Mouse (Mus musculus): ENCODE measurements around the gene Ermp1. TPM values are rescaled to one million over a fixed set of nuclear protein-coding genes. Genes with fewer than 3 reads are reported as not detected.

Ermp1 gene
- polyA plus RNA-seq, 1 experiment = 11.7 TPM

- no peak overlapping the region for H3K27ac ChIP-seq (ENCODE audit: insufficient read depth, low read depth, low read length)
- no peaks in the 10 kb centered on the region; the same call in 1 of the 2 replicates for H3K4me1 ChIP-seq (ENCODE audit: control insufficient read depth, insufficient read depth, low read length)
- TF ChIP-seq CTCF (IDR thresholded peaks at IDR 0.05; ENCODE audit: low read depth, low read length) (no peak), POLR2A (IDR thresholded peaks at IDR 0.05; ENCODE audit: borderline replicate concordance, low read depth, low read length) (no peak)
- H3K4me3 ChIP-seq (ENCODE audit: insufficient read depth, low read length) = no peak overlapping the region
Measured at GRCm38 (mm10) chr19:29663780-29664179, 15.6 kb upstream of the Ermp1 start.

DNA sequence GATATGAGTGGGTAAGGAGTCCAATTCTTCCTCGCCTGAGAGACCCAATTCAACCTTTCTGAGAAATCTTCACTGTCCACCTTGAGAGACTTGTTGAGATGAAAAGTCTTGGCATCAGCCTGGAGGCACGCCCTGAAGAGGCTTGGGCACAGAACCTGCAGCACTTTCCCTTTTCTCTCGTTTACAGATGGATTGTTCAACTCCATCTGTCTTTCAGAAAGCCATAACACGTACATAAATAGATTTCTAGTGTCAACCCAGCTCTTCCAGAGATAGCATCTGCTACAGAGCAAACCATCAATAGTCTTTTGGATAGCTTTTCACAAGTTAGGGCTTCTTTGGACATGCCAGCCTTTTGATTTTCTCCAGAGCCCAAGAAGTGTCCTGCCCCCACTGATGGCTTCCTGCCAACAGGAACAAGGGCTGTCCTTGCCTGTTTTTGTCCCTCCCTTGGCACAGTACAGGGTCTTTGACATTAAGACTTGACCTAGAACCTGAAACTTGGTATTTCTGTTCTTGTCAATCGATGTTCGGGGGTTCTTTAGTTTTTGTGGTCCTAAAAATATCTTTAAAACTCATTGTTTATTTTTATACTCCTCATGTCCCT, 13.9 kb upstream of the Ermp1 start:
- H3K4me3 ChIP-seq (ENCODE audit: insufficient read depth, low read length) = no peak overlapping the region
- no peak for TF ChIP-seq POLR2A (IDR thresholded peaks at IDR 0.05; ENCODE audit: borderline replicate concordance, low read depth, low read length)
- no peak for TF ChIP-seq CTCF (IDR thresholded peaks at IDR 0.05; ENCODE audit: low read depth, low read length)
- no peak overlapping the region for H3K27ac ChIP-seq (ENCODE audit: insufficient read depth, low read depth, low read length)
- no peaks in the 10 kb centered on the region; the same call in 1 of the 2 replicates for H3K4me1 ChIP-seq (ENCODE audit: control insufficient read depth, insufficient read depth, low read length)

DNA sequence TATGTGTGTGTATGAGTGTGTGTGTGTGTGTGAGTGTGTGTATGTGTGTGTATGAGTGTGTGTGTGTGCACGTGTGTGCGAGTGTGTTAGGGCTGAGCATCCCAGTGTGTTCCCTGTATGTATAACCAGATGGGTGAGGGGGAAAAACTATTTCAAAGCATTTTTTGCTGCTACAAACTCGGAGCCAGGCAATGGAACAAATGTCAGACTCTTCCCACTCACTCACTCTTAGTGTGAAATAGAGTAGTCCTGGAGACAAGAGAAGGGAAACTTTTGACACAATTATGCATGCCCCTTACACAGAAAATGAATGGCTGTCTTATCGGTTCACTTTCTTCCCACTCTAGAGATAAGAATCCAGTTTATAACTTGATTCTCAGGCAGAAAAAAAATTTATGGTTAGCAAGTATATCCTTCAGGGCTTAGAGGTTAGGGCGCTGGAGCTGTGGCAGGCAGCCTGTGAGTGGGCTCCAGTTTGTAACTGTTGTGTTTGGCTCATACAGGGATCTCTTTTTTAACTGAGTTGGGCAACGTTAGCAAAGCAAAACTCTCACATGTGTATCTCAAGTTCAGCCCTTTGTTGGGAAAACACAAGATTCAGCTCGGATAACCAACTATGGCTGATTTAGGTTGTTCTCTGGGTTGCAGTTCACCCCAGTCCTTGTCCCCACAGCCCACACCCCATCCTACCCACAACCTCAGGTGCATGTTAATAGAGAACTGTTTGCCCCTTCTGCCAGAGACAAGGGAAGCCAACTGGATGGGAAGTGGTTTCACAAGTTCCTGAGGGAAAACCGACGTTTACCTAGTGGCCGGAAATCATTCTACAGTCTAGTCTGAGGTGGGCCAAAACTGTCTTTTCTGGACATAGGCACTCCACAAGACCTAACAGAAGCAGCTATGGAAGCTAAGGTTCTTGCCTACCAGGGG, 12.9 kb upstream of the Ermp1 start:
- TF ChIP-seq POLR2A (IDR thresholded peaks at IDR 0.05; ENCODE audit: borderline replicate concordance, low read depth, low read length) = no peak
- TF ChIP-seq CTCF (IDR thresholded peaks at IDR 0.05; ENCODE audit: low read depth, low read length) = no peak
- no peak overlapping the region for H3K4me3 ChIP-seq (ENCODE audit: insufficient read depth, low read length)
- no peaks in the 10 kb centered on the region for H3K4me1 ChIP-seq (ENCODE audit: control insufficient read depth, insufficient read depth, low read length)
- H3K27ac ChIP-seq (ENCODE audit: insufficient read depth, low read depth, low read length) = no peak overlapping the region

DNA sequence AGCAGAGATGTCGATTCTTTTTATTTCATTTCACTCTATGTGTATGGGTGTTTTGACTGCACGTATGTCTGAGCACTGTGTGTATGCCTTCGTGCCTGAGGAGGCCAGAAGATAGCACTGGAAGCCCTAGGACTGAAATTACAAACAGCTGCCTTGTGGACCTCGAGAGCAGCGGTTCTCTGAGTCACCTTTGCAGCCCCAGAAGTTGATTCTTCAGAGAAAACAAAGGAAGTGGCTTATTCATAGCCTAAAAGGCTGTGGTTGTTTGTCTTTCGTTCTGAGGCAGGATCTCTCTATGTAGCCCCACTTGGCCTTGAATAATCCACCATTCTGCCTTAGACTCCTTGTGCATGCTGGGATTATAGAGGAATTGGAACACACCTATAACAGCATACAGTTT, 11.5 kb upstream of the Ermp1 start:
- H3K4me1 ChIP-seq (ENCODE audit: control insufficient read depth, insufficient read depth, low read length) = no peaks in the 10 kb centered on the region
- H3K27ac ChIP-seq (ENCODE audit: insufficient read depth, low read depth, low read length) = no peak overlapping the region
- TF ChIP-seq CTCF (IDR thresholded peaks at IDR 0.05; ENCODE audit: low read depth, low read length) (no peak), POLR2A (IDR thresholded peaks at IDR 0.05; ENCODE audit: borderline replicate concordance, low read depth, low read length) (no peak)
- no peak overlapping the region for H3K4me3 ChIP-seq (ENCODE audit: insufficient read depth, low read length)

GRCm38 (mm10) chr19:29658836-29659235, 10.6 kb upstream of the Ermp1 start:
- no peak for TF ChIP-seq CTCF (IDR thresholded peaks at IDR 0.05; ENCODE audit: low read depth, low read length)
- TF ChIP-seq POLR2A (IDR thresholded peaks at IDR 0.05; ENCODE audit: borderline replicate concordance, low read depth, low read length) = no peak
- no peaks in the 10 kb centered on the region for H3K4me1 ChIP-seq (ENCODE audit: control insufficient read depth, insufficient read depth, low read length)
- H3K4me3 ChIP-seq (ENCODE audit: insufficient read depth, low read length) = no peak overlapping the region
- H3K27ac ChIP-seq (ENCODE audit: insufficient read depth, low read depth, low read length) = no peak overlapping the region

GRCm38 (mm10) chr19:29657558-29657957, 9.3 kb upstream of the Ermp1 start:
- Histone ChIP-seq H3K4me3 (ENCODE audit: insufficient read depth, low read length) (no peak overlapping the region), H3K4me1 (ENCODE audit: control insufficient read depth, insufficient read depth, low read length) (no peaks in the 10 kb centered on the region), H3K27ac (ENCODE audit: insufficient read depth, low read depth, low read length) (no peak overlapping the region)
- no peak for TF ChIP-seq CTCF (IDR thresholded peaks at IDR 0.05; ENCODE audit: low read depth, low read length)

GRCm38 (mm10) chr19:29657033-29657432, 8.8 kb upstream of the Ermp1 start:
- H3K4me1 ChIP-seq (ENCODE audit: control insufficient read depth, insufficient read depth, low read length) = no peaks in the 10 kb centered on the region
- TF ChIP-seq CTCF (IDR thresholded peaks at IDR 0.05; ENCODE audit: low read depth, low read length) = no peak
- TF ChIP-seq POLR2A (IDR thresholded peaks at IDR 0.05; ENCODE audit: borderline replicate concordance, low read depth, low read length) = no peak
- H3K27ac ChIP-seq (ENCODE audit: insufficient read depth, low read depth, low read length) = no peak overlapping the region
- H3K4me3 ChIP-seq (ENCODE audit: insufficient read depth, low read length) = no peak overlapping the region

DNA sequence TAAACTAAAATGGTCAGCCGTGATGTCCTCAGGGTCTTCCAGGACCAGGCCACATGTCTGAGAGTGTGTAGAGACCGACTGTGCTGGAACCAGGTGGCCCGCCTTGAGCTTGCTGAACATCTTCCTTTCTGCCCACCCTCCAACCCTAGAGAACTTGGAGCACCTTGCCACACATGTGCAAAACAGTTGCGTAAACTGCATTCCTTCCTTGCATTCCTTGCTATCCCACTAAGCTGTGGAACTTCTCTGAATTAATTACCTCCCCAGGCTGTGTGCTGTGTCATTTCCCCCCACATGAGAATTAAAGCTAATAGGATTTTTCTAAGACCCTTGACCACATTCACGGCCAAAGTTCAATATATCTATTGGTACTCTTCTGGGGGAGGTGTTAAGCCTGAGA, 8.4 kb upstream of the Ermp1 start:
- no peak overlapping the region for H3K4me3 ChIP-seq (ENCODE audit: insufficient read depth, low read length)
- H3K4me1 ChIP-seq (ENCODE audit: control insufficient read depth, insufficient read depth, low read length) = no peaks in the 10 kb centered on the region
- H3K27ac ChIP-seq (ENCODE audit: insufficient read depth, low read depth, low read length) = no peak overlapping the region
- no peak for TF ChIP-seq CTCF (IDR thresholded peaks at IDR 0.05; ENCODE audit: low read depth, low read length)
- no peak for TF ChIP-seq POLR2A (IDR thresholded peaks at IDR 0.05; ENCODE audit: borderline replicate concordance, low read depth, low read length)

- Histone ChIP-seq H3K27ac (ENCODE audit: insufficient read depth, low read depth, low read length) (no peak overlapping the region), H3K4me1 (ENCODE audit: control insufficient read depth, insufficient read depth, low read length) (no peaks in the 10 kb centered on the region), H3K4me3 (ENCODE audit: insufficient read depth, low read length) (no peak overlapping the region)
- no peak for TF ChIP-seq POLR2A (IDR thresholded peaks at IDR 0.05; ENCODE audit: borderline replicate concordance, low read depth, low read length)
- no peak for TF ChIP-seq CTCF (IDR thresholded peaks at IDR 0.05; ENCODE audit: low read depth, low read length)
Measured at GRCm38 (mm10) chr19:29656029-29656428, 7.8 kb upstream of the Ermp1 start.

DNA sequence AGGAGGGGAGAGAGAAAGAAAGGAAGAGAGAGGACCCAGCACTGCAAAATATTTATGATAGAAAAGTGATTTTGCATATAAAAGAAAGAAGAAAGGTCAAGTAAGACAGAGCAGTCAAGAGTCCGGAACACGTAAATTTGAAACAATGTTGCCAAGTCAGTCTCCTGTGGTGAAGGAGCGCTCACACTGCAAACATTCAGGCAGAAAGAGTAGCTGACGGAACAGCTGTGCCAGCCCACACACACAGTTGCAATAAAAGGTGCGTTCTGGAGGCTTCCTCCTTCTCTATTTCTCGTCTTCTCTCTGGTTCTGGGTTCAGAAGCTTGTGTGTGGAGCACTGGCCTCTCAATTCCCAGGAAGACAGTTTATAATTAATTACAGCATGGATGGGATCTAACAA, 6.9 kb upstream of the Ermp1 start:
- no peak overlapping the region for H3K27ac ChIP-seq (ENCODE audit: insufficient read depth, low read depth, low read length)
- TF ChIP-seq POLR2A (IDR thresholded peaks at IDR 0.05; ENCODE audit: borderline replicate concordance, low read depth, low read length) = no peak
- no peak for TF ChIP-seq CTCF (IDR thresholded peaks at IDR 0.05; ENCODE audit: low read depth, low read length)
- H3K4me3 ChIP-seq (ENCODE audit: insufficient read depth, low read length) = no peak overlapping the region
- no peaks in the 10 kb centered on the region for H3K4me1 ChIP-seq (ENCODE audit: control insufficient read depth, insufficient read depth, low read length)
